Mouse (Mus musculus): ENCODE data around the gene Cdk9.

The Cdk9 gene

DNA sequence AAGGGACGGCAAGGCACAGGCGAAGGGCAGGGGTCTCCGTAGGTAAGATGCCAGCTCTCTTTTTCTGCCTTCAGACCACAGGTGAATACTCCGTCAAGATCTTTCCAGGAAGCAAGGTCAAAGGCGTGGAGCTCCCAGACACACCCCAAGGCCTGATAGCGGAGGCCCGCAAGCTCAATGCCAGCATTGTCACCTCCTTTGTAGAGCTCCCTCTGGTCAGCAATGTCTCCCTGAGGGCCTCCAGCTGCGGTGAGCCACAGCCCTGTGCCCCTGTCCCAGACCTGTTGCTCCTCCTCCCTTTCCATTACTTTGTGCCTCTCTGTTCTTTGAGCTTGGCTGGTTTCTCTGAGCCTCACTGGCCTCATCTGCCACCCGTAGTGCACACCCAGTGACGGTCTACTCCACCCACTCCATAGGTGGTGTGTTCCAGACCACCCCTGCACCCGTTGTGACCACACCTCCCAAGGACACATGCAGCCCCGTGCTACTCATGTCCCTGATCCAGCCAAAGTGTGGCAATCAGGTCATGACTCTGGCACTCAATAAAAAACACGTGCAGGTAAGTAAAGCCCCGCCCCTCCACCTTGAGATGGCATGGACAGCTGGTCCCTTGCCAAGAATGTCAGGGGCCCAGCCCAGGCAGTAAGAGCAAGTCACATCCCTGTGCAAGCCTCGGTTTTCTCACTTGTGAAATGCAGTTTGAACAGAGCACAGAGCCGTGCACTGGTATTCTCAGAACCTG lies 39.5 kb downstream of the Cdk9 start:
- DNase-seq (ENCODE audit: low spot score): no peak

- DNase-seq (ENCODE audit: low spot score): no peak
Measured at GRCm38 (mm10) chr2:32671907-32672595, 40.8 kb downstream of the Cdk9 start.

DNA sequence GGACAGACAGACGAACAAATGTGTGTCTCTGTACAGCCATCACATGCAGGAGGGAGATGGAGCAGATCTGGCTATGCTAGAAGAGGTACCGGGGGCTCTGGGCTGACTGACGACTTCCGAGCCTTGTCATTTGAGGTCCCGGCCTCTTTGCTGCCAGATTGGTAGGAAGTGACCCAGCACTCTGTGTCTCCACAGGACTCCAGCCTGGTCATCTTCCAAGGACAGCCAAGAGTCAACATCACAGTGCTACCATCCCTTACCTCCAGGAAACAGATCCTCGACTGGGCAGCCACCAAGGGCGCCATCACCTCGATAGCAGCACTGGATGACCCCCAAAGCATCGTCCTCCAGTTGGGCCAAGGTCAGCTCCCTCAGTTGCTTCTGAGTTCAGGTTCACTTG lies 41.7 kb downstream of the Cdk9 start:
- no peak for DNase-seq (ENCODE audit: low spot score)

DNA sequence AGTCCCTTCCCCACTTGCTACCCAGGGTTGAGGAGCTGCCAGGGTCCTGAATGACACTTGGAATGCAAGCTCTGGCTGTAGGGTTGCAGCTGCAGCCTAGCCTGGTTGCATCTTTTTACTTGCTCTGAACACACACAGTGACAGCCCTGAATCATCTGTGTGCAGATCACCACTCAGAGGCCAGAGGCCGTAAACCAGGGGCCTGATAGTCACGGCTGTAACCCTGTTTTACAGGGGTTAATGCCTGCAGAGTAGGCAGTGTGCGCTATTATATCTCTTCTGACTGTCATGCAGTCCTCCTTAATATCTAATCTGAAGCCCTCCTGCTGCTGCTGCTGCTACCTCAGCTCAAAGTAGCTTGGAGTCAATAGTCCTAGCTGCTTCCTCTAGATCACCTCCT lies 43.0 kb downstream of the Cdk9 start:
- no peak for DNase-seq (ENCODE audit: low spot score)

- DNase-seq (ENCODE audit: low spot score): no peak
Measured at GRCm38 (mm10) chr2:32668176-32668575, 44.7 kb downstream of the Cdk9 start.

DNA sequence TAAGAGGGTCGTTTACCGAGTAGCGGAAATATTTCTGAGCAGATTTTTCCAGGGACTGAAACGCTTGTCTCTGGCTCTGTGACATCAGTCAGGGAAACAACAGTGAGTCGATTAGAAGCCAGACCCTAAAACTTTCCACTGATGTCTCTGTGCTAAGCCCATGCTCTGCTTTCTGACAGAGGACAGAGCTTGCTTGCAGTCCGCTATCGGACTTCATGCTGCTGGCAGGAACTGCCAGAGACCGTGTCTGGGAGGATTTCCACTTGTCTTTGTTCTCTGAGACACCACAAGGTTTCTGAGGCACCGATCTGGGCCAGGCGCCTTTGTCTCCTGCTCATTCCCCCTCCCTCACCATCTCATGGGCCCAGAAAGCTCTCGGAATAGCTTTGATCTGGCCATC lies 45.1 kb downstream of the Cdk9 start:
- no peak for DNase-seq (ENCODE audit: low spot score)

DNA sequence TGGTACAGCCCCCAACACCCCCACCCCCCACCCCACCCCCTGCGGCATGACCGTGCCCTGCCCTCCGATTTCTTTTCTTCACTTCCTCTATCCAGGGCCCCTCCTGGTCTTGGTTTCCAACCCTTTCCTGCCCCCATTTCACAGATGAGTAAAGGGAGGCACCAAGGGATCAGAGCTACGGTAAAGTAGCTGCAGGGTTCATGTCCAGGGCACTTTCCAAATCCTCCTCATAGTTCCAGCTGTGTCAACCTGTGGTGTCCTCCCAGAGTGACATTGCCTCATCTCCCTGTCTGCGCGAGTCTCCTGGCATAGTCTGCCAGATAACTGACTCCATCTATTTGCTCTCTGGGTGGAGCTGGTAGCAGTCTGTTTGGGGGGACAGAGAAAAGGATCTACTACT lies 47.0 kb downstream of the Cdk9 start:
- DNase-seq (ENCODE audit: low spot score): no peak

DNA sequence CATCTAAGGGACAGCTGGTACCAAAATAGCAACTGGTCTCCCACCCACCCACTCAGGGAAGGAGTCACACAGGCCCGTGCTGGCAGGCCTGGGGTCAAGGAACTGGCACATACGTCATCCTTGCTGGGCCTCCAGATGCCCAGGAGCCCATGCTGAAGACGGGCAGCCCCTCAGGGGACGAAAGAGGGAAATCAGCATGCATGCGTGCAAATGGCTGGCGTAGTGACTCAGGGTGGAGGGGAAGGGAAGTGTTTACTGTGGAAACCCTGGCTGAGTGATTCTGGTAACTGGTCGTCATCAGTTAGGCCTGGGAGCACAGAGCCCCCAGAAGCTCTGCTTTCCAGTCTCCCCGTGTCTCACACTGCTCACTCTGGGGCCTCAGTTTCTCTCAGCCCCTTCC lies 47.5 kb downstream of the Cdk9 start:
- DNase-seq (ENCODE audit: low spot score): no peak

- no peak for DNase-seq (ENCODE audit: low spot score)
Measured at GRCm38 (mm10) chr2:32662291-32662690, 50.6 kb downstream of the Cdk9 start.

DNA sequence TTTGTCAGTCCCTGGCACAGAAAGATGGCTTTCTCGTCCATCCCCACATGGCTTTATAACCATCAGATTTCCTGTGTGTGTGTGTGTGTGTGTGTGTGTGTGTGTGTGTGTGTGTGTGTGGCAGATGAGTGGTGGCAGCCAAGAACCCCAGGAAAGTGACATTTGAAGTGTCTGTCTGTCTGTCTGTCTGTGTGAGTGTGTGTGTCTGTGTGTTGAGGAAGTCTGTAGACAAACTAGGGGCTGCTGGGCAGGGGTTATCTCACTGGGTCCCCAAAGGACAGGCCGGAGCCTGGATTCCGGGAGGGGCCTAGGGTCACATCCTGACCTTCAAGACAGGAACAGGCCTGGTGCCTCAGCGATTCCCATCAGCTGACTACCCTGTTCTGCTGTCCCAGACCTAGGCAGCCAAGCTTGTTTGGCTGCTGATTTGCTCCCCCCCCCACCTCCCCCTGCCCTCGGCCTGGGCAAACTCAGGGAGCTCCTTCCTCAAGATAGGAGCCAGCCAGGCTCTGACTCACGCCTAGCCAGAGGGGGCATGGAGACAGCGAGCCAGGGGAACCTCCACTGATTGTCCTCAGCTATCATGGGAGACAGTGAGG lies 51.3 kb downstream of the Cdk9 start:
- no peak for DNase-seq (ENCODE audit: low spot score)

- no peak for DNase-seq (ENCODE audit: low spot score)
Measured at GRCm38 (mm10) chr2:32658873-32659272, 54.0 kb downstream of the Cdk9 start.

GRCm38 (mm10) chr2:32655826-32656225 lies 57.0 kb downstream of the Cdk9 start:
- DNase-seq (ENCODE audit: low spot score): no peak
